Mouse (Mus musculus): ENCODE results near the gene Maip1.

Maip1 gene

GRCm38 (mm10) chr1:57406187-57407151, at the start of gene Maip1, which contains the start of gene Tyw5:
Maip1 (plus strand) TSS chr1:57406328.
Tyw5 (minus strand) TSS chr1:57407101.
- peak; percentile 83 for DNase-seq (ENCODE audit: low spot score in 2 of 2)

GRCm38 (mm10) chr1:57358546-57358945, 47.6 kb upstream of the Maip1 start:
- DNase-seq (ENCODE audit: low spot score in 2 of 2): no peak

- DNase-seq (ENCODE audit: low spot score in 2 of 2): no peak
These were observed 38.7 kb upstream of the Maip1 start for GRCm38 (mm10) chr1:57367446-57367845.

GRCm38 (mm10) chr1:57369111-57369510, 37.0 kb upstream of the Maip1 start:
- DNase-seq (ENCODE audit: low spot score in 2 of 2): no peak

GRCm38 (mm10) chr1:57370451-57370850, 35.7 kb upstream of the Maip1 start:
- no peak for DNase-seq (ENCODE audit: low spot score in 2 of 2)

- DNase-seq (ENCODE audit: low spot score in 2 of 2): no peak
These were observed 30.9 kb upstream of the Maip1 start for GRCm38 (mm10) chr1:57375276-57375675.

- DNase-seq (ENCODE audit: low spot score in 2 of 2): no peak
These were observed 29.3 kb upstream of the Maip1 start for GRCm38 (mm10) chr1:57376806-57377205.

- peak; percentile 90 to 97 for DNase-seq (ENCODE audit: low spot score in 2 of 2)
These were observed 28.5 kb upstream of the Maip1 start, which contains the start of gene 1700066M21Rik for GRCm38 (mm10) chr1:57377376-57378341. 1700066M21Rik (plus strand) TSS chr1:57377620.

GRCm38 (mm10) chr1:57386519-57386918, 19.6 kb upstream of the Maip1 start:
- DNase-seq (ENCODE audit: low spot score in 2 of 2): no peak

- DNase-seq (ENCODE audit: low spot score in 2 of 2): no peak
These were observed 18.3 kb upstream of the Maip1 start for GRCm38 (mm10) chr1:57387876-57388275.

GRCm38 (mm10) chr1:57388402-57389155, 17.5 kb upstream of the Maip1 start:
- no peak for DNase-seq (ENCODE audit: low spot score in 2 of 2)

- DNase-seq (ENCODE audit: low spot score in 2 of 2): no peak
These were observed 14.9 kb upstream of the Maip1 start for GRCm38 (mm10) chr1:57390993-57391790.

- DNase-seq (ENCODE audit: low spot score in 2 of 2): no peak
These were observed 13.7 kb upstream of the Maip1 start for GRCm38 (mm10) chr1:57392417-57392816.

- DNase-seq (ENCODE audit: low spot score in 2 of 2): peak in 1 of 2 experiments; percentile 74
These were observed 12.1 kb upstream of the Maip1 start for GRCm38 (mm10) chr1:57394051-57394450.

- DNase-seq (ENCODE audit: low spot score in 2 of 2): no peak
These were observed 5.8 kb upstream of the Maip1 start for GRCm38 (mm10) chr1:57400321-57400720.

- DNase-seq (ENCODE audit: low spot score in 2 of 2): no peak
These were observed 5.3 kb upstream of the Maip1 start for GRCm38 (mm10) chr1:57400877-57401276.

GRCm38 (mm10) chr1:57402116-57402515, 4.0 kb upstream of the Maip1 start:
- no peak for DNase-seq (ENCODE audit: low spot score in 2 of 2)

GRCm38 (mm10) chr1:57408994-57409393, 2.9 kb downstream of the Maip1 start:
- no peak for DNase-seq (ENCODE audit: low spot score in 2 of 2)

- DNase-seq (ENCODE audit: low spot score in 2 of 2): no peak
These were observed 7.3 kb downstream of the Maip1 start for GRCm38 (mm10) chr1:57413397-57413796.

- no peak for DNase-seq (ENCODE audit: low spot score in 2 of 2)
These were observed 17.6 kb downstream of the Maip1 start for GRCm38 (mm10) chr1:57423696-57424095.
